Mouse (Mus musculus) ES-Bruce4 (cell line): ENCODE data around the gene Ankrd9.

Experiments
- CTCF ChIP-seq: IDR thresholded peaks from one replicate; pipeline ENCODE4 v1.8.1; 2011; ENCODE audit warnings: low read depth, low read length
- POLR2A ChIP-seq: IDR thresholded peaks from one replicate; pipeline ENCODE4 v1.8.1; 2011; ENCODE audit warnings: low read length; ENCODE audit not compliant: insufficient read depth

DNA sequence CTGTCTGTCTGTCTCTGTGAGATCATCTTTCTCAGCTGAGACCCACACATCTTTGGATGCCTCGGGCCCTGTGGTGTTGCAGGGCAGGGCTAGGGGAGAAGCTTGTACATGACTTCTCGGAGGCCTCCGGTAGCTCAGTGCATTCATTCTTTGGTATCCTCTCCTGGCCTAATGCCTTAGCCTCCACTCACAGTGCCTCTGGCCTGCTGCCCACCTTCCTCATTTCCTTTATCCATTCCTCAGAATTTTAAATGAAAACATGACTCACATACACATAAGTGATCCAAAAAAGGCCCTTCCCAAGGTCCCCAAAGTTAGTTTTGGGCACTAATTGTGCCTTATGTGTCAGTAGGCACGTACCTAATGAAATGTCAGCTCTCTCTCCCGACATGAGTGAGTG is 41.3 kb downstream of the Ankrd9 start:
- TF ChIP-seq POLR2A, result no peak
- TF ChIP-seq CTCF, result no peak
